Mouse (Mus musculus): ENCODE results near the gene Kdm5a. TPM values are rescaled to one million over a fixed set of nuclear protein-coding genes. Genes with fewer than 3 reads are reported as not detected.

Gene Kdm5a
- polyA plus RNA-seq, 1 experiment from 2014 or later: 55.5 TPM

DNA sequence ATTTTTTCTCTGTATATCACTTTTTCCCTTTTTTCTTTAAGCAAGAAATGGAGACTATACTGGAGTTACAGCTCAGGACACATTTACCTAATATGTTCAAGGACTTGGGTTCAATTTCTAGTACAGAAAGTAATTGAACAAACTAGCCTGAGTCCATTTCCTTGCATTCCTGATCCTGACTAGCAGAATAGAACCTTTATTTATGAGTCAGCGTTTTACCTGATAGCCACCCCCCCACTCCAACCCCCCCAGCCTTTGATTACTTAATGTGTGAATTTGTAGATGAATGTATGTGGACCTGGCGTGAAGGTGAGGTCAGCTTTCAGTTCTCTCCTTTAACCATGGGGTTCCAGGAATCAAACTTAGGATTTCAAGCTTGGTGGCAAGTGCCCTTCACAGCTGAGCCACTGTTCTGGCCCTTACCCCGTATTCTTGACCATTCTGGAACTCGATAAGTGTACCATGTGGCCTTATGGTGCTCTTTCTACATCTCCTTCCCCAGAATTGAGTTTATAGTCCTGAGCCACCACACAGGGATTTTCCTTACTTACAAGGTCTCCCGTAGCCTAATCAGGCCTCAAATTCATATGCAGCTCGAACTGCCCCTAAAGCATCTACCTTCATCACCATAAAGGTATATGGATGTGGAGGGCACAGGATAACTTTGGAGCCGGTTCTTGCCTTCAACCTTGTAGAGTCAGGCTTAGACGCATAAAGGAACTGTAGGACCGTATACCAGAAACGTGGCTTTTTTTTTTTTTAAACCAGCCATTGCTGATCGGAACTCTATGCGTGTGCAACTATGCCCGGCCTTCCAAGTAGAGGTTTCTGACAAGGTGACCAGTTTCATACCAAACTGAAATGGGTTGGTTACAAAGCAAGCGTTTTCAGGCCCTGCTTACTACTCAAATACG is 893 bp upstream of the Kdm5a start:
- H3K27ac ChIP-seq: peak overlapping the region; percentile 95
- peak overlapping the region; percentile 98 for H3K4me2 ChIP-seq
- no peak for ATAC-seq
- peak overlapping the region; percentile 100 for H3K4me3 ChIP-seq
- no peaks in the 10 kb centered on the region for H3K27me3 ChIP-seq
- peaks cover 19% of the 10 kb centered on the region for H3K4me1 ChIP-seq
- H3K36me3 ChIP-seq (ENCODE audit: poor library complexity, severe bottlenecking): peaks cover 9% of the 10 kb centered on the region
- 27% methylated on average over 15 of the region's 15 CpGs for WGBS
- H3K9me3 ChIP-seq (replicated peaks): no peaks in the 10 kb centered on the region
- peak overlapping the region; percentile 92 for H3K9ac ChIP-seq

DNA sequence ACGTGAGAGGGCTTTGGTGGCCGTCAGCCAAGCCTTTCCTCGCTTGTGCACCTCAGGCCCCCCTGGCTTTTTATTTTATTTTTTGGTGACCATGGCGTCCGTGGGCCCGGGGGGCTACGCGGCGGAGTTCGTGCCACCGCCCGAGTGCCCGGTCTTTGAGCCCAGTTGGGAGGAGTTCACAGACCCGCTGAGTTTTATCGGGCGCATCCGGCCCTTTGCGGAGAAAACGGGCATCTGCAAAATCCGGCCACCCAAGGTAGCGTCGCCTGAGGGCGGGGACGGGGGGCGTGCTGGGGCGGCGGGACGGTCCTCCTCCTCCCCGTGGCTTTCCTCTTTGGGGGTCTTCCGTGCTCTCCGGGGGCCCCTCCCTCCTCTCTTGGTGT is 590 bp downstream of the Kdm5a start:
- Histone ChIP-seq H3K4me2 (peak overlapping the region; percentile 98), H3K27ac (peak overlapping the region; percentile 95), H3K27me3 (no peaks in the 10 kb centered on the region), H3K4me3 (peak overlapping the region; percentile 100), H3K9ac (peak overlapping the region; percentile 92), H3K9me3 (replicated peaks) (no peaks in the 10 kb centered on the region), H3K36me3 (ENCODE audit: poor library complexity, severe bottlenecking) (peaks cover 24% of the 10 kb centered on the region), H3K4me1 (peaks cover 19% of the 10 kb centered on the region)
- peak; percentile 15 for ATAC-seq
- under 1% methylated on average over 31 of the region's 31 CpGs for WGBS

DNA sequence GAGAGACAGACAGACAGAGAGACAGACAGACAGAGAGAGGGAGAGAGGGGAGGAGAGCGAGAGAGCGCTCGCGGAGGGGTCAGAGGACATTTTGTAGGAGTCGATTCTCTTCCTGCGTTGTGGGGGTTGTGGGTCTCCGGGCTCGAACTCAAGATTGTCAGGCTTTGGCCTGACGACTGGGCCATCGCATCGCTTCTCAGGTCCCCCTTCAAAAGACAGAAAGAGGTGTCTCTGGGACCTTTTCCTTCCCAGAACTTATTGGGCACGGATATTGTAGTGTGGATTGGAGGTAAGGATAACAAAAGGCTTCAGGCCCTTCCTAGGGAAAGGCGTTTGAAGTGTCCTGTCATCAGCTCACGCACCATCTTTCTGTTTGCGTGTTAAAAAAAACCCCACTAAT is 1.1 kb downstream of the Kdm5a start:
- H3K27ac ChIP-seq: no peak overlapping the region
- peak overlapping the region; percentile 92 for H3K9ac ChIP-seq
- no peaks in the 10 kb centered on the region for H3K9me3 ChIP-seq (replicated peaks)
- peak overlapping the region; percentile 100 for H3K4me3 ChIP-seq
- H3K4me2 ChIP-seq: peak overlapping the region; percentile 98
- H3K4me1 ChIP-seq: peaks cover 19% of the 10 kb centered on the region
- H3K36me3 ChIP-seq (ENCODE audit: poor library complexity, severe bottlenecking): peaks cover 29% of the 10 kb centered on the region
- H3K27me3 ChIP-seq: no peaks in the 10 kb centered on the region
- WGBS: 7% methylated on average over 14 of the region's 15 CpGs
- no peak for ATAC-seq

DNA sequence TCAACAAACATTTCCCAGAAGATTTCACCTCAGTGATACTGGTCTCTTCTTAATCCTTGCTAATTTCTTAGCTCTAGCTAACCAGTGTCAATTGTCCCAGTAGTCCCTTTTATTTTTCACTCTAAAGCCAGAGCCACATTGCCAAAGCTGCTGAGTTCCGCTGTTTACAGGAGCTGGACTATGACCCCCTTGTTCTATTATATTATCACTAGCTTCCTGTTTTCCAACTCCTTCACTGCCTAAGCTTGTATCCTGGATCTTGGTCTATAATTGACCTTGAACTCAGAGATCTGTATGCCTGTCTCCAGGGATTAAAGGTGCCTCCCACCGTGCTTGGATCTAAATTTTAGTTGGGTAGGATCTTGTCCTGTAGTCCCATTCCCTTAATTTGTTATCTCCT is 12.8 kb downstream of the Kdm5a start:
- H3K4me3 ChIP-seq: no peak overlapping the region
- no peak for ATAC-seq
- no peak overlapping the region for H3K27ac ChIP-seq
- no peaks in the 10 kb centered on the region for H3K27me3 ChIP-seq
- no peaks in the 10 kb centered on the region for H3K4me1 ChIP-seq
- no peak overlapping the region for H3K9ac ChIP-seq
- H3K36me3 ChIP-seq (ENCODE audit: poor library complexity, severe bottlenecking): peaks cover 84% of the 10 kb centered on the region
- H3K4me2 ChIP-seq: no peak overlapping the region
- 97% methylated on average over 2 of the region's 2 CpGs for WGBS
- H3K9me3 ChIP-seq (replicated peaks): no peaks in the 10 kb centered on the region

DNA sequence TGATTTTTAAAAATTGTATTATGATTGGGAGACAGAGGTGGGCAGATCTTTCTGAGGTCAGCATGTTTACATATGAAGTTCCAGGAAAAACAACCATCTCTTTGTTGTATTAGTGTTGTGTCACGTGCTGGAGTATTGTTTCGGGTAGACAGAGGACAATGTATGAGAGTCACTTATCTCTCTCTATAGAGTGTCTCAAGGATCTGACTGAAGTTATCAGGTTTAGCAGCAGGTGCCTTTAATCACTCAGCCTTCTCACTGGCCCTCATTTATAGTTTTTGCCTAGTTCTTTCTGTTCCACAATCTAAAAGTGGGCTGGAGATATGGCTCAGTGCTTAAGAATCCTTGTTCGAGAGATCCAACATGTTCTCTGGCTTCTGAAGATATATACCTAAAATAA is 26.1 kb downstream of the Kdm5a start:
- H3K27ac ChIP-seq: no peak overlapping the region
- ATAC-seq: no peak

DNA sequence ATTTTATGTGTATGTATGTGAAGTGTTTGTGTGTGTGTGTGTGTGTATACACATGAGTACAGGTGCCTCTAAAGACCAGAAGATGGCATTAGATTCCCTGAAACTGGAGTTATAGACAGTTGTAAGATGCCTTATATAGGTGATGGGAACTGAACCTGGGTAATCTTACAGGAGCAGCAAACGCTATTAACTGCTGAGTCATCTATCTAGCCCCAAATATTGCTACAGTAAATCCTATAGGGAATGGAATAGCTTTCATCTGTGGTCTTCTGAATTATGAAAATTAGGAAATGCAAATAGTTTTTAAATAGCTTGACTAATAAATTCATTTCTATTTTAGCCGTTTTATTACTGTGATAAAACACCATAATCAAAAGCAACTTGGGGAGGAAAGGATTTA is 28.9 kb downstream of the Kdm5a start:
- Histone ChIP-seq H3K27me3 (no peaks in the 10 kb centered on the region), H3K9me3 (replicated peaks) (no peaks in the 10 kb centered on the region), H3K4me2 (no peak overlapping the region), H3K4me1 (no peaks in the 10 kb centered on the region), H3K27ac (no peak overlapping the region), H3K4me3 (no peak overlapping the region), H3K36me3 (ENCODE audit: poor library complexity, severe bottlenecking) (peaks cover 80% of the 10 kb centered on the region), H3K9ac (no peak overlapping the region)
- ATAC-seq: no peak
- WGBS: 94% methylated on average over 2 of the region's 2 CpGs

More for the DNA sequence above, 26.1 kb downstream of the Kdm5a start:
- Histone ChIP-seq H3K4me2 (no peak overlapping the region), H3K27me3 (no peaks in the 10 kb centered on the region), H3K9ac (no peak overlapping the region), H3K36me3 (ENCODE audit: poor library complexity, severe bottlenecking) (peaks cover 72% of the 10 kb centered on the region), H3K4me3 (no peak overlapping the region), H3K4me1 (no peaks in the 10 kb centered on the region), H3K9me3 (replicated peaks) (no peaks in the 10 kb centered on the region)
- WGBS: 87% methylated on average over 3 of the region's 3 CpGs

DNA sequence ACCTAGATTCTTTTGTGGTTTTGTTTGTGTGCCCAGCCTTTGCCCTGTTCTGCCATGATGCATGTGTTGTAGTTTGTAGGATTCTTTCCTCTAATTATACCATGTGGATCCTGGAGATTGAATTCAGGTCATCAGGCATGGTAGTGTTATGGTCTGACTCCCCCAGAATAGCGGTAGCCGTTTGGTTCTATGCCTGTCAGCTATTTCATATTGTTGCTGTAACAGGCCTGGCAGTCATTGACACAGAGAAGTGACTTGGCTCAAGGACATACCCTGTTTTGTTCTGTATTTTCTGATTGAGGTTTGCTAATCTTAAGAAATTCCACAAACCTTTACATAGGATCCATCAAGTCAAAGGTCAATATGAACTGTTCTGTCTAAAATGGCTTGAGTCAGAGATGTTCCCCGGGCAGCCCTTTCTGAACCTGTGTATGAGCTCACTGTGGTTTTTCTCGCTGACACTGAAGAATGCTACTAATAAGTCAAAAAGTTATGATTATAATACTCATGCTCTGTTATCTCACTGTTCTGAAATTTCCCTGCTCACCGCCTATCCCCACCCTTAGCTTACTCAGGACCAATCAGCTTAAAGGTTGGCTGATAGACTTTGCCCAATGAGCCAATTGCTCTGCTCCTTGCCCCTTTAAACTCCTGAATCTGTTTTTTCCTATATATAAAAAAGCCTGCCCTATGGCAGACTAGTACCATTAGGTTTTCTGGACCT is 31.9 kb downstream of the Kdm5a start:
- Histone ChIP-seq H3K36me3 (ENCODE audit: poor library complexity, severe bottlenecking) (peaks cover 83% of the 10 kb centered on the region), H3K9ac (no peak overlapping the region), H3K4me1 (no peaks in the 10 kb centered on the region), H3K4me3 (no peak overlapping the region), H3K27ac (no peak overlapping the region), H3K27me3 (no peaks in the 10 kb centered on the region), H3K9me3 (replicated peaks) (no peaks in the 10 kb centered on the region), H3K4me2 (no peak overlapping the region)
- WGBS: 95% methylated on average over 5 of the region's 5 CpGs
- no peak for ATAC-seq

DNA sequence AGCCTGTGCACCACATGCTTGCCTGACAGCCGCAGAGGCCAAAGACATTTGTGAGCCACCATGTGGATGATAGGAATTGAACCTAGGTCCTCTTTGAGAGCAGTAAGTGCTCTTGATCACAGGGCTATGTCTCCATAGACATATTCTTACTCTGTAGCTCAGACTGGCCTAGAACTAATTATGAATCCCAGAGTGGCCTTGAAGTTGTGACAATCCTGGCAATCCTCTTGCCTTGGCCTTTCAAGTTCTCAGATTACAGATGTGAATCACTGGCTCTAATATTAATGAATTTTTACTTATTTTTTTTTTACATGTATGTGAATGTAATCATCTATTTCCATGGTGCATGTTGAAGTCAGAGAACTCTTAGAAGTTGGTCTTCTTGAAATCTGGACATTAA is 40.0 kb downstream of the Kdm5a start:
- Histone ChIP-seq H3K27ac (no peak overlapping the region), H3K4me1 (no peaks in the 10 kb centered on the region), H3K9me3 (replicated peaks) (no peaks in the 10 kb centered on the region), H3K4me3 (no peak overlapping the region), H3K27me3 (no peaks in the 10 kb centered on the region), H3K4me2 (no peak overlapping the region), H3K9ac (no peak overlapping the region), H3K36me3 (ENCODE audit: poor library complexity, severe bottlenecking) (peaks cover 72% of the 10 kb centered on the region)
- no peak for ATAC-seq
- WGBS: 97% methylated on average over 1 of the region's 1 CpGs

DNA sequence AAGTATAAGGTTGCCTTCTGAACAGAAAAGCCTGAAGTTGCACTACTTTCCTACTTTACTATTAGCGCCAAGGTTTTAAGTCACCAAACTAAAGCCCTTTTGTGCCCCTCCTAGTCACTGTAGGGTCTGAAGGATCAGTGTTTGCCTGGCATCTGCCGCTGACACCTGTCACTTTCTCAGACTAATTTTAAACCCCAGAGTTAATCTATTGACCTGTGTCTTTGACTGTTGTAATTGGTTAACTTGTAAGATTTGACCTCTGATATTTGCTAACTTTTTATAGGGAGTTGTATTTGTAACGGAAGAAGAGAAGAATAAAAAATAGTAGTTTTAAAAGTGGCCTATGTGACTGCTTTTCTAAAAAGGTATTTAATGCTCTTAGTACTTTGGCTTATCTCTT is 74.2 kb downstream of the Kdm5a start:
- Histone ChIP-seq H3K9ac (no peak overlapping the region), H3K4me3 (no peak overlapping the region), H3K27me3 (no peaks in the 10 kb centered on the region), H3K36me3 (ENCODE audit: poor library complexity, severe bottlenecking) (peaks cover 66% of the 10 kb centered on the region), H3K27ac (no peak overlapping the region), H3K4me2 (no peak overlapping the region), H3K4me1 (no peaks in the 10 kb centered on the region), H3K9me3 (replicated peaks) (no peaks in the 10 kb centered on the region)
- no peak for ATAC-seq
- 87% methylated on average over 3 of the region's 3 CpGs for WGBS

DNA sequence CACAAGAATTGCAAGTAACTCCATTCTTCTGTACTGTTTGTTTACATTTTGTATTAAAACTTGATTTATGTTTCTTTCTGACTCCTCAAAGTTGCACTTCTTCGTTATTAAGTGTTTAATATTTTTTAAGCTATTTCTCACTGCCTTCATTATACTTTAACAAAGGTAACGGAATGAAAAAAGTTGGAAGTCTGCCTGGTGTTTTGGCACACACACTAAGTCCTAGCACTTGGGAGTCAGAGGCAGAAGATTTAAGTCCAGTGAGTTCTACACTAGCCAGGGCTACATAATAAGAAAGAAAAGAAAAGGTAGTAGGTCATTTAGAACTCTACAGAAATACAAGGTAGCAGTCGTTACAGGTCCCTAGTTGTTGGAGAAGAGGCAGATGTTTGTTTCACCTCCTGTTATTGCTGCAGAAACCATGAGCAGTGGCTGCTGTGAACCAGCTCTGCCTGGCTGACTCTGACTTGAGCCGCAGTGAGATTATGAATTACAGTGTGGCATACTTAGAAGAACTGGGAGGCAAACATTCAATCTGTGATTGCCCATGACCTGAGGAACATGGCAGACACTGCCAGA is 78.3 kb downstream of the Kdm5a start:
- H3K9me3 ChIP-seq (replicated peaks): no peaks in the 10 kb centered on the region
- no peaks in the 10 kb centered on the region for H3K27me3 ChIP-seq
- H3K36me3 ChIP-seq (ENCODE audit: poor library complexity, severe bottlenecking): peaks cover 60% of the 10 kb centered on the region
- no peak overlapping the region for H3K4me3 ChIP-seq
- no peaks in the 10 kb centered on the region for H3K4me1 ChIP-seq
- H3K9ac ChIP-seq: no peak overlapping the region
- no peak overlapping the region for H3K4me2 ChIP-seq
- H3K27ac ChIP-seq: no peak overlapping the region
- no peak for ATAC-seq
- WGBS: 87% methylated on average over 4 of the region's 4 CpGs

DNA sequence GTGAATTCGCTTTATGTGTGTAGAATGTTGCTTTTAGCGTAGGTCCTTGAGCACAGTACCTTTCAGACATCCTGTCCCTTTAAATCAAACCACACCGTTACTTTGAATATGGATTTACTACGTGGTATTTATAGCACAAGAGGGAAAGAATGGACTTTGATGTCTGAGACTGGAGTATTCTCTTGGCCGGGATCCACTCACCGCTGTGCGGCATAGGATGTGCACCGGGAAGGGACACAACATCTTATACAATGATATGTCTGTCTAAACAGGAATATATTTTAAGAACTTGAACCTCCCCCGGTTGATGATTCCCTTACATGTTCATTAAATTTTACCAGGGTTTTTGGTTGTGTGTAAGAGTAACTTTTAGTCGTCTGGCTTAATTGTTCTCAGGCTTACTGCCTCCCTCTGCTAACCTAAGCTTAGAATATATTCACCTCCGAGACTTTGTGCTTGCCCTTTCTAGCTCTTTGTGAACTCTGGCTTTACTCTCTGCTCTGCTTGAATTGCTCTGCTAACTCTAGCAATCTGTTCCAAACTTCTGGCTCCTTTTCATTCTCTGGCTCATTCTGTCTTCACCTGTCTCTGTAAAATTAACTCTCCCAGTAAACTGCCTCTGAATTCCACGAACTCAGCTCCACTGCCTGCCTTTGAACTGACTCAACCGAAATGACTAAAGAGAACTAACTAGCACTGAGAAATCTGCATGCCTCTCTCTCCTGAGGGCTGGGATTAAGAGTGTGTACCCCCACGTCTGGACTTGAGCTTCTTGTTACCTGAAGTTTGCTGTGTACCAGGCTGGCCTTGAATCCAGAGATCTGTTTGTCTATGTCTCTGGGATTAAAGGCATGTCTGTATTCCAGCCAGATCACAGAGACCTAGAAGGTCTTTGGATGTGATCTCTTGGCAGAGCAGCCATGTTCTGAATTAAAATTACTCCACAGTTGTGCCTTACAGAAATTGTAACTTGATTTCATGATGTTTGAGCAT is 79.7 kb downstream of the Kdm5a start:
- ATAC-seq: no peak
- Histone ChIP-seq H3K4me3 (no peak overlapping the region), H3K4me1 (no peaks in the 10 kb centered on the region), H3K27ac (no peak overlapping the region), H3K9ac (no peak overlapping the region), H3K9me3 (replicated peaks) (no peaks in the 10 kb centered on the region), H3K27me3 (no peaks in the 10 kb centered on the region), H3K36me3 (ENCODE audit: poor library complexity, severe bottlenecking) (peaks cover 48% of the 10 kb centered on the region), H3K4me2 (no peak overlapping the region)
- 78% methylated on average over 14 of the region's 14 CpGs for WGBS

Data from forebrain, embryonic 13.5 days (tissue).